Mouse (Mus musculus) liver, embryonic 14.5 days (tissue): Measurements from ENCODE around the gene Tmem82.

ENCODE experiments used
- CTCF ChIP-seq: IDR thresholded peaks from 2 replicates; pipeline ENCODE4 v1.5.1; 2016; ENCODE audit warnings: antibody characterized with exemption, low read depth, control low read depth
- EP300 ChIP-seq: IDR thresholded peaks from 2 replicates; pipeline ENCODE4 v1.6.1; 2016; ENCODE audit warnings: antibody characterized with exemption, low read depth

- TF ChIP-seq CTCF (no peak), EP300 (no peak)
These were observed 40.5 kb upstream of the Tmem82 start for GRCm38 (mm10) chr4:141658846-141659484.
